Mouse (Mus musculus) Muller cell, postnatal 12 days (primary cell): ENCODE data around the gene Tent4a.
A peak's percentile ranks its signal among the peaks of the same experiment; 100 is the strongest.

Experiments
- DNase-seq: peaks from one replicate; pipeline ENCODE4 v3.0.0-alpha.2; 2015; ENCODE audit errors: inconsistent ontology term

Gene Tent4a

GRCm38 (mm10) chr13:69478703-69479102, 55.7 kb downstream of the Tent4a start:
- no peak for DNase-seq

- peak; percentile 51 for DNase-seq
These were observed 73.6 kb downstream of the Tent4a start for GRCm38 (mm10) chr13:69460635-69461465.

GRCm38 (mm10) chr13:69459657-69460458, 74.6 kb downstream of the Tent4a start:
- DNase-seq = peak; percentile 56

- DNase-seq = no peak
These were observed 75.5 kb downstream of the Tent4a start for GRCm38 (mm10) chr13:69458891-69459290.

GRCm38 (mm10) chr13:69458461-69458860, 76.0 kb downstream of the Tent4a start:
- DNase-seq = no peak

- DNase-seq = no peak
These were observed 77.3 kb downstream of the Tent4a start for GRCm38 (mm10) chr13:69457105-69457504.

- no peak for DNase-seq
These were observed 77.8 kb downstream of the Tent4a start for GRCm38 (mm10) chr13:69456641-69457040.

- DNase-seq = no peak
These were observed 78.8 kb downstream of the Tent4a start for GRCm38 (mm10) chr13:69455476-69456175.
